In the genomic region with DNA sequence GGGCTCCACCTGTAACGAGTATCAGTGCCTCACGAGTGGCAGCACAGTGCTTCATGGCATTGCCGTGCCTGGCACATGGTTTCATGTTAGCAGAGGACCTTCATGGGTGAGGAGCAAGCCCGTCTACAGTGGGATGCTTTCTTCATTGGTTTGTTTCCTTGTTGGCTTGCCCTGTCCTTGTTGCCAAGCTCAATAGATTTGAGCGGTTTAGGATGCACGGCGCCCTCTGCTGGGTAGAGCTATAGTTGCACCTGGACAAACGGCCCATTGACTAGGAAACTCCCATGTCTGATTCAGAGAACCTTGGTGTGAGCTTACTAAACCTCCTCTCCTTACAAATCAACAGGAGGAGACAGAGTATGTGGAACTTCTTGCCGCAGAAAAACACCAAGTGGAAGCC, we compare ENCODE assay signal across 9 mouse cellular contexts. TPM values are rescaled to one million over a fixed set of nuclear protein-coding genes. Genes with fewer than 3 reads are reported as not detected.
DNase-seq lines count a peak whose midpoint lies in the region; ATAC-seq and TF ChIP-seq lines count a peak whose summit lies in the region.
"Had no signal": no experiment of that assay in that cellular context is flagged by ENCODE, and none has a peak within 500 bp of the region (broad histone marks: within the 10 kb centered on the region; RNA-seq: fewer than 3 reads in every experiment).

No protein-coding gene starts in this region.

- no peak for TF ChIP-seq EP300 in ES-Bruce4 (IDR thresholded peaks at IDR 0.05; ENCODE audit: insufficient read depth, low read depth, low read length)

- TF ChIP-seq POLR2A in ES-Bruce4 (IDR thresholded peaks at IDR 0.05; ENCODE audit: insufficient read depth, low read length): no peak

- H3K4me3 ChIP-seq in ES-Bruce4 (ENCODE audit: low read depth, low read length): no peak overlapping the region
- H3K4me3 ChIP-seq: limb, embryonic 12.5 days had no signal

- peak; percentile 99 for TF ChIP-seq CTCF in ES-Bruce4 (IDR thresholded peaks at IDR 0.05; ENCODE audit: low read depth, low read length)

- H3K4me1 ChIP-seq in ES-Bruce4 (ENCODE audit: control insufficient read depth, insufficient read depth, low read length): peaks cover 2% of the 10 kb centered on the region

- DNase-seq in 416B (ENCODE audit: low read depth): peak; percentile 81
- peak; percentile 76 for DNase-seq in c-Kit-positive CD71-positive TER-119-positive erythroid progenitor cells, embryonic 14.5 days (ENCODE audit: low spot score)
- DNase-seq in gastrocnemius, adult 8-10 months (ENCODE audit: low spot score in 2 of 2): peak; percentile 18 to 47
- peak; percentile 54 to 80 for DNase-seq in layer of hippocampus, adult 18-20 months (ENCODE audit: low spot score in 2 of 2)
- peak; percentile 80 for DNase-seq in lung, postnatal 25 days (ENCODE audit: low spot score)
- DNase-seq in skeletal muscle tissue, adult 2 months (ENCODE audit: low read depth, low spot score): peak; percentile 54

- H3K27me3 ChIP-seq in ES-Bruce4 (ENCODE audit: control insufficient read depth, insufficient read depth, low read length, poor library complexity, severe bottlenecking): no peaks in the 10 kb centered on the region
- H3K27me3 ChIP-seq: limb, embryonic 12.5 days had no signal

- H3K36me3 ChIP-seq in ES-Bruce4 (ENCODE audit: control insufficient read depth, insufficient read depth, low read length, poor library complexity, severe bottlenecking): peaks cover 14% of the 10 kb centered on the region

- H3K27ac ChIP-seq in ES-Bruce4 (ENCODE audit: insufficient read depth, low read length): no peak overlapping the region
- H3K27ac ChIP-seq: limb, embryonic 12.5 days had no signal

- no peak overlapping the region for H3K9ac ChIP-seq in ES-Bruce4 (ENCODE audit: low read depth, poor library complexity, severe bottlenecking)
- H3K9ac ChIP-seq: limb, embryonic 12.5 days had no signal

- H3K9me3 ChIP-seq in ES-Bruce4 (replicated peaks; ENCODE audit: control insufficient read depth, insufficient read depth, low read length, poor library complexity, severe bottlenecking): no peaks in the 10 kb centered on the region
- H3K9me3 ChIP-seq: limb, embryonic 12.5 days had no signal

- no peak for ATAC-seq in inflammation-experienced regulatory T-cells, adult 6 months

RNA-seq across cellular contexts. Expression of gene Tmco3, which starts 4.4 kb away (rescaled TPM):
- polyA plus RNA-seq in ES-Bruce4 (2011; ENCODE audit: insufficient read depth, insufficient read length, low read depth, missing spikeins): 12.7 and 15.1 TPM in 2 replicates
- total RNA-seq in gastrocnemius, adult 8-10 months (2022): 10 to 100 TPM; 12.0 to 21.5 (median 17.1) TPM
- total RNA-seq in layer of hippocampus, adult 18-20 months (2021): 10 to 100 TPM; 44.3 to 47.1 TPM
- 10 to 100 TPM; 24.1 to 28.8 (median 26.7) TPM for polyA plus RNA-seq in inflammation-experienced regulatory T-cells, adult 6 months (2017; shearing (Covaris generic))

RNA-seq across cellular contexts. Expression of gene Dcun1d2, which starts 4.4 kb away (rescaled TPM):
- polyA plus RNA-seq in ES-Bruce4 (2011; ENCODE audit: insufficient read depth, insufficient read length, low read depth, missing spikeins): 14.4 and 15.3 TPM in 2 replicates
- total RNA-seq in gastrocnemius, adult 8-10 months (2022): 10 to 100 TPM; 80.1 to 95.6 (median 88.1) TPM
- total RNA-seq in layer of hippocampus, adult 18-20 months (2021): 10 to 100 TPM; 39.4 to 39.9 TPM
- polyA plus RNA-seq in inflammation-experienced regulatory T-cells, adult 6 months (2017; shearing (Covaris generic)): 10 to 100 TPM; 16.0 to 25.2 (median 22.4) TPM

RNA-seq across cellular contexts. Expression of gene Adprhl1, which starts 38.4 kb away (rescaled TPM):
- polyA plus RNA-seq in ES-Bruce4 (2011; ENCODE audit: insufficient read depth, insufficient read length, low read depth, missing spikeins): not detected in 2 replicates
- 10 to 100 TPM; 50.0 to 62.3 (median 56.3) TPM for total RNA-seq in gastrocnemius, adult 8-10 months (2022)
- 1 to 10 TPM in 1 of 2 experiments, under 1 TPM in 1; 0.74 to 1.8 TPM for total RNA-seq in layer of hippocampus, adult 18-20 months (2021)
- not detected for polyA plus RNA-seq in inflammation-experienced regulatory T-cells, adult 6 months (2017; shearing (Covaris generic))

RNA-seq across cellular contexts. Expression of gene Tfdp1, which starts 46.2 kb away (rescaled TPM):
- polyA plus RNA-seq in ES-Bruce4 (2011; ENCODE audit: insufficient read depth, insufficient read length, low read depth, missing spikeins): 172 and 175 TPM in 2 replicates
- 10 to 100 TPM; 49.4 to 70.8 (median 63.2) TPM for total RNA-seq in gastrocnemius, adult 8-10 months (2022)
- 10 to 100 TPM; 57.6 to 58.0 TPM for total RNA-seq in layer of hippocampus, adult 18-20 months (2021)
- 10 to 100 TPM; 33.2 to 64.7 (median 37.8) TPM for polyA plus RNA-seq in inflammation-experienced regulatory T-cells, adult 6 months (2017; shearing (Covaris generic))

Comparison
In these comparisons a context has a peak if more than half of its experiments do, and no peak if none do; other contexts are left out.
1. RNA of gene Adprhl1, which starts 38.4 kb away (total RNA-seq): 50.0 to 62.3 TPM in gastrocnemius, adult 8-10 months; 0.74 to 1.8 TPM in layer of hippocampus, adult 18-20 months; every median in the first group is over 10 times any median in the second.
2. Peak in every context shown above with its lines, with median percentiles within 50 percentile points of each other: DNase-seq.